Comparison of ENCODE assay signal across 10 mouse cellular contexts in genomic region chr1:14980093-14980711, GRCm38 (mm10).
A peak's percentile ranks its signal among the peaks of the same experiment; 100 is the strongest.
DNase-seq lines count a peak whose midpoint lies in the region; ATAC-seq and TF ChIP-seq lines count a peak whose summit lies in the region.
"Had no signal": no experiment of that assay in that cellular context is flagged by ENCODE, and none has a peak within 500 bp of the region (broad histone marks: within the 10 kb centered on the region; RNA-seq: fewer than 3 reads in every experiment).

No protein-coding gene starts in this region.

- H3K9me3 ChIP-seq in heart, embryonic 12.5 days (replicated peaks) = peaks cover 5% of the 10 kb centered on the region; the same call in 1 of the 2 replicates
- H3K9me3 ChIP-seq in embryonic facial prominence, embryonic 10.5 days = no peaks in the 10 kb centered on the region
- no peaks in the 10 kb centered on the region for H3K9me3 ChIP-seq in midbrain, embryonic 16.5 days (replicated peaks; ENCODE audit: control insufficient read depth, low read length, poor library complexity, severe bottlenecking)
- H3K9me3 ChIP-seq: lung, embryonic 15.5 days; stomach, embryonic 15.5 days had no signal

- no peak for ATAC-seq in heart, embryonic 12.5 days (ENCODE audit: insufficient number of reproducible peaks, low FRiP score)
- 0 out of 2 replicates have a peak, but pooled peaks have one; percentile 21 for ATAC-seq in midbrain, embryonic 16.5 days
- no peak for ATAC-seq in megakaryocyte-erythroid progenitor cell, adult 5-6 weeks (replicated peaks; ENCODE audit: low FRiP score, low TSS enrichment, poor library complexity, severe bottlenecking)
- ATAC-seq in erythroid progenitor cell, adult 5-6 weeks (replicated peaks; ENCODE audit: low FRiP score, poor library complexity, severe bottlenecking) = no peak

- no peaks in the 10 kb centered on the region for H3K4me1 ChIP-seq in heart, embryonic 12.5 days (replicated peaks)
- H3K4me1 ChIP-seq in lung, adult 2 months (ENCODE audit: control insufficient read depth, insufficient read depth, low read length) = no peaks in the 10 kb centered on the region
- H3K4me1 ChIP-seq in embryonic facial prominence, embryonic 10.5 days = no peaks in the 10 kb centered on the region
- no peaks in the 10 kb centered on the region for H3K4me1 ChIP-seq in midbrain, embryonic 16.5 days (ENCODE audit: control insufficient read depth, insufficient read depth, low read length)
- H3K4me1 ChIP-seq: lung, embryonic 15.5 days; stomach, embryonic 15.5 days had no signal

- DNase-seq in heart, adult 11 months = peak; percentile 52
- DNase-seq in lung, postnatal 14 days = peak; percentile 2
- DNase-seq in lung, adult 2 months = no peak
- DNase-seq in embryonic facial prominence, embryonic 10.5 days (ENCODE audit: low spot score) = peak; percentile 16

- no peaks in the 10 kb centered on the region for H3K36me3 ChIP-seq in heart, embryonic 12.5 days
- no peaks in the 10 kb centered on the region for H3K36me3 ChIP-seq in embryonic facial prominence, embryonic 10.5 days (replicated peaks)
- H3K36me3 ChIP-seq in midbrain, embryonic 16.5 days (ENCODE audit: control insufficient read depth, insufficient read depth, low read length) = no peaks in the 10 kb centered on the region
- H3K36me3 ChIP-seq: lung, embryonic 15.5 days; stomach, embryonic 15.5 days had no signal

- TF ChIP-seq POLR2A in lung, adult 2 months (IDR thresholded peaks at IDR 0.05; ENCODE audit: borderline replicate concordance, extremely low read depth, low read depth, low read length) = no peak

- H3K27ac ChIP-seq in heart, embryonic 12.5 days (ENCODE audit: poor library complexity, severe bottlenecking) = no peak overlapping the region
- H3K27ac ChIP-seq in embryonic facial prominence, embryonic 10.5 days (replicated peaks) = no peak overlapping the region
- H3K27ac ChIP-seq in midbrain, embryonic 16.5 days (ENCODE audit: low read length) = no peak overlapping the region
- H3K27ac ChIP-seq: lung, embryonic 15.5 days; stomach, embryonic 15.5 days had no signal

- 55% methylated on average over 6 of the region's 6 CpGs for WGBS in heart, embryonic 12.5 days
- WGBS in lung, adult 2 months = 47% methylated on average over 6 of the region's 6 CpGs
- 56% methylated on average over 6 of the region's 6 CpGs for WGBS in embryonic facial prominence, embryonic 10.5 days
- WGBS in midbrain, embryonic 16.5 days = 43% methylated on average over 6 of the region's 6 CpGs

- H3K4me3 ChIP-seq in heart, embryonic 12.5 days = no peak overlapping the region
- H3K4me3 ChIP-seq in lung, adult 2 months (replicated peaks; ENCODE audit: extremely low read depth, low read depth, low read length) = no peak overlapping the region
- H3K4me3 ChIP-seq in embryonic facial prominence, embryonic 10.5 days = no peak overlapping the region
- H3K4me3 ChIP-seq in midbrain, embryonic 16.5 days (ENCODE audit: low read depth, low read length) = no peak overlapping the region
- H3K4me3 ChIP-seq: lung, embryonic 15.5 days; stomach, embryonic 15.5 days had no signal

- H3K27me3 ChIP-seq in heart, embryonic 12.5 days (replicated peaks) = no peaks in the 10 kb centered on the region
- no peaks in the 10 kb centered on the region for H3K27me3 ChIP-seq in embryonic facial prominence, embryonic 10.5 days (replicated peaks; ENCODE audit: low read depth, poor library complexity, severe bottlenecking)
- H3K27me3 ChIP-seq in midbrain, embryonic 16.5 days (ENCODE audit: control insufficient read depth, insufficient read depth, low read depth, low read length) = no peaks in the 10 kb centered on the region
- H3K27me3 ChIP-seq: lung, embryonic 15.5 days; stomach, embryonic 15.5 days had no signal

- no peak for TF ChIP-seq CTCF in lung, adult 2 months (IDR thresholded peaks at IDR 0.05; ENCODE audit: insufficient read depth, low read length)

- H3K4me2 ChIP-seq in heart, embryonic 12.5 days = no peak overlapping the region
- H3K4me2 ChIP-seq in midbrain, embryonic 16.5 days (ENCODE audit: low read length) = no peak overlapping the region
- H3K4me2 ChIP-seq: lung, embryonic 15.5 days; stomach, embryonic 15.5 days had no signal

- no peak overlapping the region for H3K9ac ChIP-seq in heart, embryonic 12.5 days
- H3K9ac ChIP-seq in midbrain, embryonic 16.5 days (ENCODE audit: low read depth, low read length) = no peak overlapping the region
- H3K9ac ChIP-seq: lung, embryonic 15.5 days; stomach, embryonic 15.5 days had no signal
